Mouse (Mus musculus): ENCODE data around the gene Naa20.
"Not testable (repeated sequence)": the region's sequence is repeated elsewhere in the genome, so short reads cannot be mapped to it uniquely, and the experiment has no call there.

Gene Naa20

DNA sequence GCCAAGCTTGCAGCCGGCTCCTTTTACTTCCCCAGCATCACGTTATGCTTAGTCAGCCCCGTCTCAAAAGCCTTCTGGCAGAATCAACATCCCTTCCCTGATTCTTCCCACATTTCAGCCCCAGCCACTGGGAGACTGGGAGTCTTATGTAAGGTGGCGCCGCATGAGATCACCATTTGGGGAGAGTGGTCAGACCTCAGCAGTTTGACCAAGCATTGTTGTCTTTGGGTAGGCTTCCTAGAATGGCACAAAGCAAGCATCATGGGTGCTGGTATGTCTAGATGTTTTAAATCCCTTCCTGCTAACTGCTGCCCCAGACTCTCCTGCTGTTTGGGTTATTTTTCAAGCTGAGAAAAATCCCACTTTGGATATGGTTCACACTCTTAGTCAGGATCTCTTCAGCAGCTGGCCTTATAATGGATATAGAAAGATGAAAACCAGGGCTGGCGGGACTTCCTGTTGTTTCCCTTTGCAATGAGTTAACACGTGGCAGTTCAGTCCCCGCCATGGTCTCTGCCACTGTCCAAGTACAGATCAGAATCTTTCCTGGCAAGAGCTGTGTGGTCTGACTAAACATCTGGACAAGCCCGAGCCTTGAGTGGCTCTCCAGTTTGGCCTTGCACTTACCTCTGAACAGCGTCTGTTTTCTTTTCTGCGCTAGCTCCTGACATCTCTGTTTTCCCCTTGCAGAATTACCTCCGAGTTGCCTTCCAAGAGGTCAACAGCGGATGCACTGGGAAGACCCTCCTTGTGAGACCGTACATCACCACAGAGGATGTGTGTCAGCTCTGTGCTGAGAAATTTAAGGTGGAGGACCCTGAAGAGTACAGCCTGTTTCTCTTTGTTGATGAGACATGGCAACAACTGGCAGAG lies 16.8 kb upstream of the Naa20 start:
- DNase-seq: peak; percentile 76

DNA sequence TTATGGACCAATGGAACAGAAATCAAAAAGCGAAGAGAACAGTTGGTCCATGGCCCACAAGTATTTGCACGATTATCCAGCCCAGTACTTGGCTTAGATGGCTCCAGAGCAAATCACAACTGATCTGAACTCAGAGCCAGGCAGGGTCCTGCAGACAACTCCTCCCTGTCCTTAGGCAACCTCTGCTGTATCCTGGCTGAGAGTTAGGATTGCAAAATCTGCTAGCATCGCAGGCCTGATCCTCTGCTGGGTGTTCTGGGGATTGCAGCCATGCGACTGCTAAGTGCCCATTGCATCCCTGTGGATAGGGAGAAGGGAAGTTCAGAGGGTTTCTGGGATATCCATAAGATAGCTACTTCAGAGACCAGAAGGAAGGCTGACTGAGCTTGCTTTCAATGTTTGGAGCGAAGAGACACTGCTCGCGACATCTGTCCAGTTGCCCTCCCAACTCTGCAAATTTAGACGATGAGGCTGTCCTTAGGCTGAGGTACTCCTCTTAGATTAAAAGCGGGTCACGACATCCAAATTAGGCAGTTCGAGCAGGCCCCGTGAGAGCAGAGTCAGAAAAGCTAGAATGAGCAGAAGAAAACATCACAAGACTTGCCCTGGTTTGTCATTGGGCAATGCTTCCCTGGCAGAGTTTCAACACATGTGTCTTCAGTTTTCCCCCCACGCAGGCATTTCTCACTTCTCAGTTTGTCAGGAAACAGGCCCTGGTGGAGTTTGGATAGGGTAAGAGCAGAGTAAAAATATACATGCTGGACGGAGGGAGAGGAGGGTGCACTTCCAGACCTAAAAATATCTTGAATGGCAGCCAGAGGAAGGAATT lies 13.7 kb upstream of the Naa20 start:
- DNase-seq: peak; percentile 79

DNA sequence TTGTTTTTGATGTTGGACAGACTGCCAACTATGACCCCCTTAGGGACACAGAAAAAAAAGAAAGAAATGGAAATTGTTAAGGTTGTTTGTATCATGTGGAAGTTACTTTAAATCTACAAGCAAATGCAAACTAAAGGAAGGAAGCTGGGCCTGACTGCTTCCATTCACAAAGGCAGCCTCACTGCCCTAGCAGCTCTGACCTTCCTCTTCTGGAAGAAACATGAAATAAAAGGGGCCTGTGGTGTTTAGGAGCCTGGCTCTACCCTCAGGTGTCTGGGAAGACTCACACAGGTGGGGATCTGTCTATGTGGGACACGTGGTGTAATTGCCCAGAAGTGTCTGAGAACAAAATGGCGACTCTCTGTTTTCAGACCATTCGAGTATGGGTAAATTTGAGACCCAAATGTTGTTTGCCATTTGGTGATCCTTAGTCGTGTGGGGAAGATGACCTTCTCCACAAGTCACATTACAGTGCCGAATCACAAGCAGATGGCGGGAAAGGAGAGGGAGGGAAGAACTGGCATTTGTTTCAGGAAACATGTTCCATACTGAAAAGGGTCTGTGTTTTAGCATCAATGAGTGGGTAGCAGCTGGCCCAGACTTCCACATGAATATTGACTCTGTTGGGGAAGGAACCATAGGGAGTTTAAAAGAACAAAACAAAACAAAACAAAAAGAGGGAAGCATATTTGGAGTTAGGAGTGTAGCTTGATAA lies 13.0 kb upstream of the Naa20 start:
- DNase-seq: no peak

DNA sequence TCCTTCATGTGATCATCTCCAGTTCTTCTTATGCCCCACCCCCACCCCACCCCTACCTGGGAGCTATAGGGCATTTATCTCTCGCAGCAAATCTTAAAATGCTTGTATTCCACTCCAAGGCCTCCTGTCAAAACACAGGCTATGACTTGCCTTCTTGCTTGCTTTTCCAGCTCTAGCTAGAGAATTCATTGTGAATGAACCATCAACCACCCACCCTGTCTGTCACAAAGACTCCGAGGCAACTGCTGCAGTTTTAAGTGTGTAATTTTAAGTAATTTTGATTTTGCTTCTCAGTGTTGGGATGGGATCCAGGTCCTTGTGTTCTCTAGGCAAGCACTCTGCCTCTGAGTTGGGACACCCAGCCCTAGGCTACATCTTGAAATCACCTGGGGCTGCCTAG lies 11.3 kb upstream of the Naa20 start:
- DNase-seq: no peak

DNA sequence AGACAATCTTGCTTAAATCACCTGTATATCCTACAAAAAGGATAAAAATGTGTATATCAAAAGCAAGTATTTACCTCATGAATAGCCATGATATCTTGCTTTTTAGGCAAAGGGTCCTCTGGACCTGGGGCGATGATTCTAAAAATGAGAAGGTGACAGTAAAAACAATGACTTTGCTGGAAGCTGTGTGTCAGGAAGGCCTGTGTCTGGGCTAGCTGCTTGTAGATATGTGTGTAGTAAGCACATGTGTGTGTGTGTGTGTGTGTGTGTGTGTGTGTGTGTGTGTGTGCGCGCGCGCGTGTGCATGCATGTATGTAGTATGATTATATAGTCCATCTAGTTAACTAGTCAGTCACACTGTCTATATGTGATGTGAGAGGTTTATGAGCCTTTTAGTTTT lies 8.1 kb upstream of the Naa20 start:
- no peak for DNase-seq

DNA sequence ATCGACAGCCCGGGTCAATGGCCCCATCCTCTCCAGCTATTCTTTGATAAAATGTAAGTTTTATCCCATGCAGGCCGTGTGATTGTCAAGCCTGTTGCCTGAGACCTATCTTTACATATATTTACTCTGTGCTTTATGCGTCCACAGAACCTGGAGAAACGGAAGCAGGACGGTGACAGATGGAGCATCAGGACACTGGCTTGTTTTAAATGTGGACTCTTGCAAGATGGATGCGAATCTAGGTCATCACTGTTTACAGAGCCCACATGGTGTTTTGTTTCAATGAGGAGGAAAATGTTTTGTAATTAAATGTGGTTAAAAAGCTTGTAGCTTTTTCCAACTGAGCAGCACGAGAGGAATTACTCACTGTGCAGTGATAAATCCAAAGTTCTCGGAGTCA lies 3.8 kb upstream of the Naa20 start:
- no peak for DNase-seq

DNA sequence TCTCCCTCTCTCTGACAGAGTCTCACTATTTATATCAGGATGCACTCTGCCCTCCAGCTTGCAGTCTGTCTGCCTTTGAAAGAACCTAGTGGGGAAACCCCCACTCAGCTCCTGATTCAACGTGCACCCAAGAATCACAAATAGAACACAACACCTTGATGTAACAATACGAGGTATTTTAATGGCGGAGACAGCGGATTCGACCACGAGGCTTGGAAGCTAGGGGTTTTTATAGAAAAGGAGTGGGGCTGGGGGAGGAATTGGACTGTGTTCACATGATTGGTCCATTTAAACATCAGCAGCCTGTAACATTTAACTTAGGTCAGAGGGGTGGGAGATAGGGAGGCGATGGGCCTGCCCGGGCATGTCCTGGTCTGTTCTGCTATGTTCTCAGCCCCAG lies 1.6 kb upstream of the Naa20 start:
- not testable (repeated sequence) for DNase-seq

DNA sequence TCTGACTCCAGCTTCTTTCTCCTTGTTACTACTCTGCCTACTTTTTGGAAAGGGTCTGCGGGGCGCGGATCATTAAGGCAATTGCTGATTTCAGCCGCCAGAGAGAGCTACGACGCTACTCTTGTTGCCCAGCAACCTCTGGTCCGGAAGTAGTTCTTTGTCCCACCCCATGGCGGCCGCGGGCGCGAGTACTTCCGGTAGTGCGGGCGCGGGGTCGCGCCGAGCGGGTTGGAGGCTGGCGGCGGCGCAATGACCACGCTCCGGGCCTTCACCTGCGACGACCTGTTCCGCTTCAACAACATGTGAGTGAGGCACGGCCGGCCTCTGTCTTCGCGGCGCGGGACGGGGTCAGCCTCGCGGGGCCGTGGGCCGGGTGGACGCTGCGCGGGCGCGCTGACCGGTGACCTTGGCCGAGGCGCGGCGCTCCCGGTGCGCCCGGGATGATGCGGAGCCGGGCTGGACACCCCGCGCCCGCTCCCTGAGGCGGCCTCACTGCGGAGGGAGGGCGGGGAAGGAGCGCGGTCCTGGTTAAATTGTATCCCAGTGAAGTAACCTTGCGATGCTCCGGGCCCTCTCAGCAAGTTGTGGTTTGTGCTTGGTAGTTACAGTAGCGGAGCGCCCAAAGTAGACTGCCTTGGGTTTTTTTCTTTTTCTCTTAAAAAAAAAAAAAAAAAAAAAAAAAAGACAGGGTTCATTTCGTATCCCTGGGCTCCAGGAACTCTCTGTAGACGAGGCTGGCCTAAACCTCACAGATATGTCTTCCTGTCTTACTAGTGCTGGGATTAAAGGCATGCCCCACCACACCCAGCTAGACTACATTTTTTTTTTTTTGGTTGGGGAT lies 1.4 kb downstream of the Naa20 start:
- peak; percentile 93 for DNase-seq

DNA sequence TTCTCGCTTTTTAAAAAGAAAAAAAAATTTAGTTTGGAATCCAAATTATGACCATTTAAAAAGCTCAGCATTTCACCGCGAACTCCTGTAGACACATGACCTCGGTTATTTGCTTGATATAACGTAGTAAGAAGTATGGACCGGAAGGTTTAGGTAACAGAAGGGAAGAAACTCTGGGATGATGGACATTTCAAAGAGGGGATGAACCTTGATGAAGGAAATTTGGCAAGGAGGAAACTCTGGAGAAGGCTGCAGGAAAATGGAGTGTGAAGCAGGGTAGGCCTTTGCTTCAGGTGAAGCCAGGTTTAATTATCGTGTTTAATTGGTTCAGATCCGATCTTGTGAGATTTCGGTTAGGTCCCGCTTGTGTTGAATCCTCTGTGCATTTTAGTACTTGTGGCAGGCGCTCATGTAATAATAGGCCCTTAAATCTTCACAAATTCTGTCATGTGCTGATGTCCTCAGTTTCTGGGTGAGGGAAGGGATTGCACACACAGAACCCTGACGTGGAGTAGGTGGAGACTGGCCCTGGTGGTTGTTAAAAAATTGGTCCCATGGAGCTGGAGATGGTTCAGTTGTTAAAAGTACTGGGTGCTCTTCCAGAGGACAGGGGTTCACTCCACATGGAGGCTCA lies 2.2 kb downstream of the Naa20 start:
- no peak for DNase-seq

DNA sequence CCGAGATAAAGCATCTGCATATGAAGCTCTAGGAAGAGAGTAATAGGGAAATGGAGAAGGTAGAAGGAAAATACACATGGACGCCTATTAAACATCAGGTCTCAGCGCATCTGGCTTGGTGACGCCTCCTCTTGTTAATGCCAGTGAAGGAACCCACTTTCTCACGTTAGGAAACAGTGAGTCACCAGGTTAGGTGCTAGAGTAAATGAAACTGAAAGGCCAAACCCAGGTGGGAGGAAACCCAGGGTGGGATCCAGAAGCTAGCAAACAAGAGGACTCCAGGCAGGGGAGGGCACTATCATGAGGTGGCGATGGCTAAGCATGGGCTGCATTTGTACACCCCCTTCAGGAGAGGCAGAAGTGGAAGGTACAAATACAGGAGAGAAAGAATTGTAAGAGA lies 3.3 kb downstream of the Naa20 start:
- DNase-seq: no peak

DNA sequence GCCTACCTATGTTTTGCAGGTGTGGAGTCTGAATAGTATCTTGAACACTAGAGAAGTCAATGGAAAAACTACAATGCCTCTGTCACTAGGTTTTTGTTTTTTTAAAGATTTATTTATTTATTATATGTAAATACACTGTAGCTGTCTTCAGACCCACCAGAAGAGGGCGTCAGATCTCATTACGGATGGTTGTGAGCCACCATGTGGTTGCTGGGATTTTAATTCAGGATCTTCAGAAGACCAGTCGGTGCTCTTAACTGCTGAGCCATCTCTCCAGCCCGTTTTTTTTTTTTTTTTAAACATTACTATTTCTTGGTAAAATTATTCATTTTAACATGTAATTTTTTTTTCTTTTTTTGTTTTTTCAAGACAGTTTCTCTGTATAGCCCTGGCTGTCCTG lies 4.0 kb downstream of the Naa20 start:
- DNase-seq: not testable (repeated sequence)

DNA sequence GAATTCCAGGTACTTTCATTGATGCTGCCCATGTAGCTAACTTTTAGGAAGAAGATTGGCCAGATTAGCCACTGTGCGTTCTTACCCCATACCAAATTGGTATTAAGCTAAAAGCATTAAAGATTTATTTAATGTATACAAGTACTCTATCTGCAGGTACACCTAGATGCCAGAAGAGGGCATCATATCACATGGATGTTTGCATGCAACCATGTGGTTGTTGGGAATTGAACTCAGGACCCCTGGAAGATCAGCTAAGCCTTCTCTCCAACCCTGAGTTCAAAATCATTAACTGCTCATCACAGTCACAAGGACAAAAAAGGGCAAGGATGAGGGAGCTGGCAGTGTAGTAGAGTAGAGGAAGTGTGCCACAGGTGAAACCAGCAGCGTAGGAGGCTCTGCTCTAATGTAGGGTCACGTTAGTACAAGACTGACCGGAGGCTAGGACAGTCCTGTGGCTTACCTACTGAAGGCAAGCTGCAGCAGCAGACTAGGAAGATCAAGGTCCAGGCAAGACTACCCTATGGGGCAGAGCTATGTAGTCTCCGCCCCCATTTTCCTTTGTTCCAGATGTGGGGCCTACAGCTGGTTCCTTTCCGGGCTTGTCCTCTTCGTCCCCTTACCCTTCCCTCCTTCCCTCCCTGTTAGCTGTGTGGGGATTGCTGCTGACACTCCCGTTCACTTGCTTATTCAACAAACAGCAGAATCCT lies 19.2 kb downstream of the Naa20 start:
- no peak for DNase-seq

DNA sequence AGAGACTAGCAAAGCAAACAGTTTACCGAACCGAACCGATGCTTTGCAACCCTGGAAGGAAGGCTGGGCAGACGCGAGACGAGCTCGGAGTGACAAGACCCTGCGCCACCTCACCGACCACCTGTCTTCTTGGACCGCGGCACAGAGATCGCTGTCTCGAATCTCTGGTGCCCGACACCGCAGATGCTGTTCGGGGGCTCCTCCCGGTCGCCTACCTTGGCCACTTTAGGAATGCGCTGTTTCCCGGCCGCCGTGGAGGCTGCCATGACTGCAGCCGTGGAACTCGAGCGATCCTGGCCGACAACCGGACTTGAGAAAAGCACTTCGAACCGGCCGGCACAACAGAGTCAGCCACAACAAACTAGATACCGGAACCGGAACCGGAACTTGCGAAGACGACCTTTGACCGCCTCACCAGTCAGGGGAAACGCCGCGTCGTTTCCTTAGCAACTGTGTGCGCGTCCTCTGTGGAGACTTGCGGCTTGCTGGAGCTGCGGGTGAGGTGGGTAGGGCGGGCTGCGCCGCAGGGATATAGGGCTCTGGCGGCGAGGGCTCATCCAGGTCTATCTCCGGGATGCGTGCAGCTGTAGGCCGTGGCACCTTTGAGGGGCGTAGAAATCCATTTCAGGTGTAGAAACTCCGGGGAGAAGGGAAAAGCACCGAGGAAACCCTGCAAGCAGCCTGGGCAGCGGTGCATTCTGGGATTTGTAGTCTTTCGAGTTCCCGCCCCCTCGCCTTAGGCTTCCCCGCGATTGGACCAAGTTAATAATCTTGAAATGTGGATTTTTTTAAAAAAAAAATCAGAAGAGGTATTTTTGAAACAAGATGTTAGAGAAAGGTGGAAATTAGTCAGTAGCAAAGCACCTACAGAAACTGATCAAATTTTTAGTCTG lies 32.7 kb downstream of the Naa20 start, which contains the start of the genes Cfap61 and Crnkl1:
Gene Cfap61, plus strand, starts transcription at position 446 of the 893 bp plus-strand sequence.
Gene Crnkl1, minus strand, starts transcription at position 676 of the 893 bp plus-strand sequence.
- peak; percentile 97 for DNase-seq

DNA sequence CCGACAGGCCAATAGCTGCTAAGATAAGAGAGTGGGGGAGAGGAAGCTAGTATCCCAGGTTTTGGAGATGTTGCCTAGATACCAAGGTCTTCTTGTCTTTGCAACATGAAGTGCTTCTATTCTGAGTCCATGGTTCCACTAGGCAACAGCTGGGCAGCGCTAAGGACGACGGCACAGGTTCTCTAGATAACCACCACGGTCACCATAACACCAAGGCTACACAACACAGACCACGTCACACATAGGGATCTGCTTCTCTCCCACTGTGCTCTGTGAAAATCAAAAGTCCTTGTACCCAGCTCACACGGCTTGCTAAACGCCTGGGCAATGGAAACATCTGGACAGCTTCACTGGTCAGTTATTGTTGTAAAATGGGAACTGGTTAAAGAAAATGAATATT lies 35.1 kb downstream of the Naa20 start:
- no peak for DNase-seq

DNA sequence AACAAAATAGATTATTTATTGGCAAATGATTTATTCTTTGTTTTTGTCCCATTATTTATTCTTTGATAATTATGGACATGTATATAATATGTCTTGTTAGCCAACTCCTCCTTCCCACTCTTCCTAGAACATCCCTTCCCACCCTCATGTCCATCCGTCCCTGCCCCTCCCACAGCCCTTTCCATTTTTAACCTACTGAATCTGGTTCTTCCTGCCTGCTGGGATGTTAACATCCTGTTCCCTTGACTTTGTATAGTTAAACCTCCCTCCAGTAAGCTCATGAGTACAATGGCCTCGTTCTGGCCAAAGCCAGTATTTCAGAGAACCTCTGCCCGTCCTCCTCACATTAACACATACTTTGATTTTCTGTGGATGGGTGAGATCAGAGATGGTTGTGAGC lies 39.5 kb downstream of the Naa20 start:
- no peak for DNase-seq

DNA sequence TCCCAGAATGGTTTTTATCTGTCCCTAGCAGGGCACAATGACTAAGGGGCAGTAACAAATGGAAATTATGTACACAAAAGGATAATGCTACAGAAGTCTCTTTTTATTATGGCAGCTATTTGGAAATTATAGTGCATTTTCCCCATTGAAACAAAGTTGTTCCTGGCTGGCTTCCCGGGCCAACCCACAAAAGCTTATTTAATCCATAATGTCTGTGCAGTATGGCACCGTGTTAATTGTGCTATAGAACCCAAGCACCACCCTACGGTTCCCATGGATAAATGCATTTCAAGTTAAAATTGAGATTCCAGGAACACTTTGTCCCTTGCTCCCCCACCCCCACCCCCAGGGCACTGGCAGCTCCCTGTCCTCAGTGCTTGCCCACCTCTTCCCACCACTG lies 42.4 kb downstream of the Naa20 start:
- peak; percentile 21 for DNase-seq

DNA sequence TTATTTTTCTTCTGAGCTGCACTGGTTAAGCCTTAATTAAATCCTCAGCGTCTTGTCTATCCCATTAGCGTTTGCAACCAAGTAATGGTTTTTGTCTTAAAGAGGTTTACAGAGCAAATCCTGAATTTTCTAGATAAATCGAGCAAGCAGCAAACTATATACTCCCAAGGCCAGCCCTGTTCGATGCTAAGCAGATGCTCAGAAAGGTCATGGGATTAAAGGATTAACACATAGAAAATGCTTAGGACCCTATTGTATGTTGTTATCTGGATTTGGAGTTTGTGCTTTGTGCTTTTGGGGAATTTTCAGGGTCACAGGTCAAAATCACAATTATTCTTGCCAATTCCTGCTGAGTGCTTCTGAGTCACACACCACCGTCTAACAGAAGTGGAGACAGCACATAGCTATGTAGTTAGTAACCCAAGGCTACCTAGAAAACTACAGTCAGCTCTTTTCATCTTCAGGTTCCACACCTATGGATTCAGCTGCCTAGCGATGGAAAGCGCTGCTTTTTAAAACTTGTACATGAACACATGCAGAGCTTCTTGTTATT lies 46.6 kb downstream of the Naa20 start:
- no peak for DNase-seq

DNA sequence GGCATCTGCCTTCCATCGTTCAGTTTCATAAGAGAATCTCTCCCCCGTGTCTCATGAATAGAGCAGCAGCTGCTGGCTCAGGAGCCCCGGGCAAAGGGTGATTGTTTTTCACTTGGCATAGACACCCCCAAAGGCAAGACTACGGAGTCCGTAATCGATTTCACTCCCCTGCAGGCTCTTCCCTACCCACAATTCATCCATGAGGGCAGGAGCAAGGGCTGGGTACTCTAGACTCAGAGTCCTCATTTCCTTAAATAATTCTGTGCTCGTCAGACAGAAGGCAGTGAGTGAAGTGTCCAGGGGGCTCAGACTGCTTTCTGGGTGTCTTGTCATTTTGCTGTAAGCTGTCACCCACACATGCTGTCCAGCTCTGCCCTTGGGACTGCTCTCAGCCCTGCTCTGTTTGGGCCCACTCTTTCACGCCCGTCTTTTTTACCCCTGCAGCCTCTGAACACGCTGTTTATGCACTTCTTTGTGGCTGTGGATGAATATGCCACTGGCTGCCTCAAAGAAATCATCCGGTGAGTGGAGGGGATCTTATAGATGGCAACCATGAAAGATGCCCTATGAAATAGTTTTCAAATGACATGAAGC lies 47.7 kb downstream of the Naa20 start:
- DNase-seq: no peak

DNA sequence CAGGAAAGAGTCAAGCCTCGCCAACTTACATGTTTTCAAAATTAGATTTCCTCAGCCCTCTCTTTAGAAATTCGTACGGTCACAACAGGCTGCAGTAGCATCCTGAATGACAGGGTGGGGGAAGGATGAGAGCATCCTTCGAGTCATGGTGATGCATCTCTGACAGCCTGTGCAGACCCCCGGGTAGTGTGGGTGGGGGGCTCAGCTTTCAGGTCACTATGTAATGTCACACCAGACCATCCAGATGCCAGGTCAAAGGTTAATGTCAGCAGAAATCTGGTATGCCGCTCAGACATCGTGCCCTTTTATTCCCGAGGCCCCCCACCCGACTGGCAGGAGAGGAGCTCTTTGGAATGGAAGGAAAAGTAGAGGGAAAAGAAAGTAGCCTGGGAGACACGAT lies 48.3 kb downstream of the Naa20 start:
- DNase-seq: no peak

Measured in right cerebral cortex, adult 18-20 months (tissue).